Mouse (Mus musculus) MEL (cell line): ENCODE results near the gene Dlk1. TPM values are rescaled to one million over a fixed set of nuclear protein-coding genes. Genes with fewer than 3 reads are reported as not detected.

Experiments
- DNase-seq: peaks from one replicate; pipeline ENCODE4 v3.0.0; 2011; ENCODE audit warnings: low read depth, low spot score
- H3K27ac ChIP-seq: 2 replicates; pipeline ENCODE4 v1.5.1; 2012; ENCODE audit warnings: low read depth, mild to moderate bottlenecking, control low read depth, low read length, moderate library complexity; ENCODE audit not compliant: control insufficient read depth
- H3K27me3 ChIP-seq, 2 experiments: fragments of 150-350 bp in 1 of 2; sonication (generic) in 1 of 2; 2 replicates each; pipeline ENCODE4 v1.6.1; 2012; ENCODE audit warnings: low read length in 2 of 2, mild to moderate bottlenecking in 2 of 2, improper control_type of control experiment in 1 of 2, moderate library complexity in 1 of 2; ENCODE audit not compliant: insufficient read depth in 2 of 2, control insufficient read depth in 1 of 2
- H3K36me3 ChIP-seq, 2 experiments: 2 replicates each; pipeline ENCODE4 v1.6.1; 2012 to 2014; ENCODE audit warnings: low read length in 2 of 2, improper control_type of control experiment in 1 of 2, inconsistent platforms in 1 of 2, mild to moderate bottlenecking in 1 of 2; ENCODE audit not compliant: insufficient read depth in 2 of 2, control insufficient read depth in 1 of 2
- H3K4me1 ChIP-seq, 2 experiments: fragments of 150-350 bp in 1 of 2; sonication (generic) in 1 of 2; 2 replicates each; pipeline ENCODE4 v1.6.1; 2012; ENCODE audit warnings: low read length in 2 of 2, improper control_type of control experiment in 1 of 2, mild to moderate bottlenecking in 1 of 2; ENCODE audit not compliant: insufficient read depth in 2 of 2, control insufficient read depth in 1 of 2
- H3K4me3 ChIP-seq, 2 experiments: fragments of 150-350 bp in 1 of 2; sonication (generic) in 1 of 2; 2 replicates each; pipeline ENCODE4 v1.5.1; 2012; ENCODE audit warnings: low read depth in 2 of 2, low read length in 2 of 2, mild to moderate bottlenecking in 2 of 2, moderate library complexity in 2 of 2, control low read depth in 1 of 2, improper control_type of control experiment in 1 of 2; ENCODE audit not compliant: control insufficient read depth in 1 of 2, insufficient read depth in 1 of 2
- H3K79me2 ChIP-seq: 2 replicates; pipeline ENCODE4 v1.6.1; 2012; ENCODE audit warnings: mild to moderate bottlenecking, low read length, moderate library complexity; ENCODE audit not compliant: control insufficient read depth, poor library complexity, insufficient read depth
- H3K9ac ChIP-seq: 2 replicates; pipeline ENCODE4 v1.6.1; 2012; ENCODE audit warnings: low read depth, mild to moderate bottlenecking, control low read depth, low read length, moderate library complexity; ENCODE audit not compliant: control insufficient read depth, poor library complexity, severe bottlenecking
- H3K9me3 ChIP-seq: fragments of 150-350 bp; sonication (generic); replicated peaks from 2 replicates; pipeline ENCODE4 v1.6.1; 2012; ENCODE audit warnings: mild to moderate bottlenecking, low read length, improper control_type of control experiment, moderate library complexity; ENCODE audit not compliant: insufficient read depth
- BHLHE40 ChIP-seq: IDR thresholded peaks from 2 replicates; pipeline ENCODE4 v1.6.1; 2012; ENCODE audit warnings: low read depth, mild to moderate bottlenecking, inconsistent platforms, low read length, improper control_type of control experiment, borderline replicate concordance
- CTCF ChIP-seq, 3 experiments: IDR thresholded peaks in 2 of 3; conservative IDR thresholded peaks in 1 of 3; 2 replicates each; pipeline ENCODE4 v1.5.1; 2011 to 2012; ENCODE audit warnings: low read length in 3 of 3, low read depth in 2 of 3, mild to moderate bottlenecking in 2 of 3, improper control_type of control experiment in 1 of 3, inconsistent platforms in 1 of 3, mixed read lengths in 1 of 3, moderate library complexity in 1 of 3; ENCODE audit not compliant: control insufficient read depth in 1 of 3, insufficient read depth in 1 of 3, poor library complexity in 1 of 3, severe bottlenecking in 1 of 3
- ELF1 ChIP-seq: IDR thresholded peaks from 2 replicates; pipeline ENCODE4 v1.6.1; 2014; ENCODE audit warnings: low read depth, mild to moderate bottlenecking, inconsistent platforms, low read length, improper control_type of control experiment, moderate library complexity
- EP300 ChIP-seq, 2 experiments: IDR thresholded peaks; 2 replicates each; pipeline ENCODE4 v1.6.1; 2011; ENCODE audit warnings: improper control_type of control experiment in 2 of 2, low read length in 2 of 2, low read depth in 1 of 2, mild to moderate bottlenecking in 1 of 2
- MAFK ChIP-seq: IDR thresholded peaks from 2 replicates; pipeline ENCODE4 v1.6.1; 2011; ENCODE audit warnings: low read depth, mild to moderate bottlenecking, low read length, improper control_type of control experiment, borderline replicate concordance
- MEF2A ChIP-seq: IDR thresholded peaks from 2 replicates; pipeline ENCODE4 v1.6.1; 2014; ENCODE audit warnings: low read depth, mild to moderate bottlenecking, inconsistent platforms, low read length, improper control_type of control experiment; ENCODE audit not compliant: poor library complexity, insufficient replicate concordance, severe bottlenecking; ENCODE audit errors: extremely low read depth
- MYB ChIP-seq: IDR thresholded peaks from 2 replicates; pipeline ENCODE4 v1.6.1; 2011; ENCODE audit warnings: mild to moderate bottlenecking, low read depth, low read length, improper control_type of control experiment
- MYC ChIP-seq: IDR thresholded peaks from 2 replicates; pipeline ENCODE4 v1.6.1; 2011; ENCODE audit warnings: low read depth, mild to moderate bottlenecking, low read length, improper control_type of control experiment, moderate library complexity
- POLR2A ChIP-seq, 2 experiments: IDR thresholded peaks; 2 replicates each; pipeline ENCODE4 v1.6.1; 2011 to 2012; ENCODE audit warnings: low read length in 2 of 2, mild to moderate bottlenecking in 2 of 2, control low read depth in 1 of 2, improper control_type of control experiment in 1 of 2, low read depth in 1 of 2, moderate library complexity in 1 of 2; ENCODE audit not compliant: control insufficient read depth in 1 of 2, insufficient read depth in 1 of 2, poor library complexity in 1 of 2
- POLR2AphosphoS5 ChIP-seq: IDR thresholded peaks from 2 replicates; pipeline ENCODE4 v1.6.1; 2012; ENCODE audit warnings: low read depth, borderline replicate concordance, mild to moderate bottlenecking, inconsistent platforms, low read length, moderate library complexity, mixed read lengths
- RCOR1 ChIP-seq: IDR thresholded peaks from 2 replicates; pipeline ENCODE4 v1.6.1; 2012; ENCODE audit warnings: low read depth, mild to moderate bottlenecking, inconsistent platforms, low read length, improper control_type of control experiment
- SIN3A ChIP-seq: IDR thresholded peaks from 2 replicates; pipeline ENCODE4 v1.6.1; 2012; ENCODE audit warnings: low read length, improper control_type of control experiment, inconsistent platforms
- TBP ChIP-seq: IDR thresholded peaks from 2 replicates; pipeline ENCODE4 v1.8.0; 2011; ENCODE audit warnings: low read depth, low read length, improper control_type of control experiment
- USF2 ChIP-seq, 2 experiments: IDR thresholded peaks; 2 replicates each; pipeline ENCODE4 v1.6.1; 2011 to 2012; ENCODE audit warnings: improper control_type of control experiment in 2 of 2, low read length in 2 of 2, borderline replicate concordance in 1 of 2, inconsistent platforms in 1 of 2, low read depth in 1 of 2, mild to moderate bottlenecking in 1 of 2; ENCODE audit not compliant: insufficient read depth in 1 of 2
- ZMIZ1 ChIP-seq: IDR thresholded peaks from 2 replicates; pipeline ENCODE4 v1.6.1; 2012; ENCODE audit warnings: low read depth, mild to moderate bottlenecking, inconsistent platforms, low read length, improper control_type of control experiment, moderate library complexity
- ZNF384 ChIP-seq: IDR thresholded peaks from 2 replicates; pipeline ENCODE4 v1.6.1; 2012; ENCODE audit warnings: low read depth, mild to moderate bottlenecking, inconsistent platforms, low read length, improper control_type of control experiment
- polyA plus RNA-seq, 2 experiments: library from polyadenylated mRNA; stranded (reverse) in 1 of 2; unstranded in 1 of 2; fragments of >175 nt in 1 of 2; fragments of >200 nt in 1 of 2; gene quantifications; 2 replicates each; pipeline versions ENCODE4 v1.2.1 to v1.2.4; 2012; ENCODE audit warnings: low replicate concordance in 2 of 2, low read depth in 1 of 2; ENCODE audit not compliant: insufficient read length in 2 of 2, insufficient read depth in 1 of 2, missing spikeins in 1 of 2
- total RNA-seq: library from RNA; depleted of rRNA; stranded (reverse); fragments of 300-350 nt; gene quantifications from 2 replicates; pipeline ENCODE4 v1.2.3, GENCODE M21; 2012

The Dlk1 gene
- total and polyA plus RNA-seq, 3 experiments = not detected

DNA sequence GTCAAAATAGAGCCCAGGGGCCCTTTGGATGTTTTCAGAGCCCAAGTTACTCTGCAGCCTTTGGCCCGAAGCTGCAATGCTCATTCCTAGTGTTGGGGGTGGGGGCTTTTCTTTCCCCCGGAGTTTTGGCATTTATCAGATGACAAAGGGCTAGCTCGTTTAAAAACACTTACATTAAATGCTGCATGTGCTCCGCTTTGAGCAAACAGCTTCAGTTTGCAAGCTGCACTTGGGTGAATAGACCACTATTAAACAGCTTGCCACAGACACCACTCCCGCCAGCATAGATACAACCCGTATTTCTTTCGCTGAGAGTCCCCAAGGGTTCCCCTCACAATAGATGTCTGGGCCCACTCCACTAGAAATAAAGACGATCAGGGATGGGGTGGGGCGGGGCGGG, 6.3 kb downstream of the Dlk1 start:
- H3K4me1 ChIP-seq = no peaks in the 10 kb centered on the region
- no peaks in the 10 kb centered on the region for H3K36me3 ChIP-seq
- H3K27me3 ChIP-seq = no peaks in the 10 kb centered on the region; a peak in 1 of 4 replicates
- TF ChIP-seq EP300 (IDR thresholded peaks at IDR 0.05; ENCODE audit: low read depth in 1 of 2, low read length in 2 of 2) = no peak
- no peak for TF ChIP-seq MAFK
- TF ChIP-seq USF2 (IDR thresholded peaks at IDR 0.05; ENCODE audit: borderline replicate concordance in 1 of 2, insufficient read depth in 1 of 2, low read depth in 1 of 2, low read length in 2 of 2) = no peak
- H3K9me3 ChIP-seq = no peaks in the 10 kb centered on the region
- no peak for DNase-seq
- no peak overlapping the region for H3K27ac ChIP-seq
- no peak overlapping the region for H3K4me3 ChIP-seq
- no peak overlapping the region for H3K9ac ChIP-seq
- no peaks in the 10 kb centered on the region for H3K79me2 ChIP-seq

DNA sequence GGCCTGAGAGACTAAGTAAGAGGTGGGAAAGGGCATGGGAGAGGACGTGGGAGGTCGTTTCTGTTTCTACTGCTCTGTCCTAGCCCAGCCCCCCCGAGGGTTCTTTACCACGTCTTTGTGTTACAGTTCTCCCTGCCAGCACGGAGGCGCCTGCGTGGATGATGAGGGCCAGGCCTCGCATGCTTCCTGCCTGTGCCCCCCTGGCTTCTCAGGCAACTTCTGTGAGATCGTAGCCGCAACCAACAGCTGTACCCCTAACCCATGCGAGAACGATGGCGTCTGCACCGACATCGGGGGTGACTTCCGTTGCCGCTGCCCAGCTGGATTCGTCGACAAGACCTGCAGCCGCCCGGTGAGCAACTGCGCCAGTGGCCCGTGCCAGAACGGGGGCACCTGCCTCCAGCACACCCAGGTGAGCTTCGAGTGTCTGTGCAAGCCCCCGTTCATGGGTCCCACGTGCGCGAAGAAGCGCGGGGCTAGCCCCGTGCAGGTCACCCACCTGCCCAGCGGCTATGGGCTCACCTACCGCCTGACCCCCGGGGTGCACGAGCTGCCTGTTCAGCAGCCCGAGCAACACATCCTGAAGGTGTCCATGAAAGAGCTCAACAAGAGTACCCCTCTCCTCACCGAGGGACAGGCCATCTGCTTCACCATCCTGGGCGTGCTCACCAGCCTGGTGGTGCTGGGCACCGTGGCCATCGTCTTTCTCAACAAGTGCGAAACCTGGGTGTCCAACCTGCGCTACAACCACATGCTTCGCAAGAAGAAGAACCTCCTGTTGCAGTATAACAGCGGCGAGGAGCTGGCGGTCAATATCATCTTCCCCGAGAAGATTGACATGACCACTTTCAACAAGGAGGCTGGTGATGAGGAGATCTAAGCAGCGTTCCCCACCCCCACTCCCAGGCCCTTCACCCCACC, 7.1 kb downstream of the Dlk1 start:
- Histone ChIP-seq H3K36me3 (no peaks in the 10 kb centered on the region), H3K27ac (no peak overlapping the region), H3K27me3 (no peaks in the 10 kb centered on the region; a peak in 1 of 4 replicates), H3K9me3 (no peaks in the 10 kb centered on the region), H3K4me3 (no peak overlapping the region), H3K79me2 (no peaks in the 10 kb centered on the region), H3K4me1 (no peaks in the 10 kb centered on the region), H3K9ac (no peak overlapping the region)
- no peak for DNase-seq
- TF ChIP-seq TBP (no peak), MYC (no peak), MAFK (no peak), MYB (no peak), RCOR1 (no peak), ZMIZ1 (no peak), SIN3A (no peak), BHLHE40 (no peak), POLR2A (IDR thresholded peaks at IDR 0.05; ENCODE audit: control insufficient read depth in 1 of 2, insufficient read depth in 1 of 2, low read depth in 1 of 2, low read length in 2 of 2, poor library complexity in 1 of 2) (no peak), ELF1 (no peak), MEF2A (no peak), POLR2AphosphoS5 (no peak), ZNF384 (no peak), EP300 (IDR thresholded peaks at IDR 0.05; ENCODE audit: low read depth in 1 of 2, low read length in 2 of 2) (no peak), CTCF (IDR thresholded peaks at IDR 0.05 in 2 of 3, conservative IDR thresholded peaks at IDR 0.05 in 1 of 3; ENCODE audit: control insufficient read depth in 1 of 3, insufficient read depth in 1 of 3, low read depth in 2 of 3, low read length in 3 of 3, poor library complexity in 1 of 3, severe bottlenecking in 1 of 3) (no peak)
